Mouse (Mus musculus) urinary bladder, postnatal 14 days (tissue): ENCODE measurements around the gene Trim15.

Source experiments
- DNase-seq: peaks from one replicate; pipeline ENCODE4 v3.0.0; 2021; ENCODE audit warnings: low spot score

The Trim15 gene

GRCm38 (mm10) chr17:36826002-36826401 lies 41.0 kb downstream of the Trim15 start:
- peak; percentile 92 for DNase-seq

- DNase-seq, result no peak
Measured at GRCm38 (mm10) chr17:36825525-36825924, 41.5 kb downstream of the Trim15 start.

GRCm38 (mm10) chr17:36824005-36824404 lies 43.0 kb downstream of the Trim15 start:
- peak; percentile 65 for DNase-seq

GRCm38 (mm10) chr17:36811871-36812270 lies 55.1 kb downstream of the Trim15 start, which contains the start of gene H2-M10.6:
H2-M10.6 (plus strand) TSS chr17:36812171.
- DNase-seq, result no peak
